Mouse (Mus musculus): ENCODE measurements around the gene Micu1. TPM values are rescaled to one million over a fixed set of nuclear protein-coding genes. Genes with fewer than 3 reads are reported as not detected.

Gene Micu1
- total RNA-seq, 2 experiments from 2014 or later: 62.4 to 70.4 TPM

DNA sequence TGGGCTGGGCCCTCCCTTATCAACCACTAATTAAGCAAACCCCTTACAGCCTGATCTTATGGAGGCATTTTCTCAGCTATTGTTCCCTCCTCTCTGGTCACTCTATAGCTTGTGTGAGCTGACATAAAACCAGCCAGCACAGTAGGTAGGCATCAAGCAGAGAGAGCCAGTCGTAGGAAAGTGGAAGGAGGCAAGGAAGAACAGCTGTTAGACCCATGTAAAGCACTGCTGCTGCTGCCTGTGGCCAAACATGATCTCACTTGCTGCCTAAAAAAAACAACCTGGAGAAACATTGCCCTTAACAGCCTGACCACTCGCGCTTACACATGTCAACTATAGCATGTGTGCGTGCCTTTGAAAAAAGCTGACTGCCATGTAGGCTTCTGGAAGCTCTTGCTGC is 19.3 kb downstream of the Micu1 start:
- no peak for DNase-seq

GRCm38 (mm10) chr10:59724634-59725033 is 22.4 kb downstream of the Micu1 start:
- no peak for DNase-seq

DNA sequence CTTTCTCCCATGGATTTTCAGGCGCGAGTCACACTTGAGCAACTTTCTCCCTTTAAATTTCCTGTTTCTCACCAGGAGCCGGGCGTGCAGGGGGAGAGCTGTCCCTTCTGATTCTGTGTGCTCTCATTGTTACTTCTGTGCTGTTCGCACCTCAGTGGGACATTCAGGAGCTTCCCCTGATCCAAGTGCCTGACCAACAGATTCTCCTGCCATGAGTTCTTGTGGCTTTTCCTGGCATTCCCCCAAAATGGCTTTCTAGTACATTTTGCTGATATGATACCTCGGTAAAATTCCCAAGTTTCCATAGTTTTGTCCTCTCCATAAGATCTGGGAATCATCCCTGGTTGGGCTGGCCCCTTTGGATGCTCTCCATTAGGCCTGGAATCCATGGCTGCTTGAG is 25.0 kb downstream of the Micu1 start:
- DNase-seq: no peak

DNA sequence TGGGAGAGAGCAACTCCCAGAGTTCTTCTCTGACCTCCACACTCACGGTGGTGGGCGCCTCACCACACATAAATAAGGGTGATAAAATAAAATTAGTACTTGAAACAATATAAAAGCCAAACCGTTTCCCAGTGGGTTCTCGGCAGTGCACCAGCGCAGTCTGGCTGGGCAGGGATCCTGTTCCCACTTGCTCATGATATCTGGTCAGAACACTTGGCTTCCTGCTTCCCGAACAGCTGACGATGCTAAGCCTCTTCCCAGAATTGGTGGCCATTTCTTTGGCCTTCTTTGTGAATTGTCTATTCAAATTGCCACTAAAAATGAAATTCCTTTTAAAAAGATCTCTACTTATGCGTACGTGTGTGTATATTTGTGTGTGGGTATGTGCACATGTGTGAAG is 27.0 kb downstream of the Micu1 start:
- no peak for DNase-seq

GRCm38 (mm10) chr10:59729842-59730241 is 27.6 kb downstream of the Micu1 start:
- no peak for DNase-seq

GRCm38 (mm10) chr10:59736027-59736598 is 33.8 kb downstream of the Micu1 start:
- no peak for DNase-seq

DNA sequence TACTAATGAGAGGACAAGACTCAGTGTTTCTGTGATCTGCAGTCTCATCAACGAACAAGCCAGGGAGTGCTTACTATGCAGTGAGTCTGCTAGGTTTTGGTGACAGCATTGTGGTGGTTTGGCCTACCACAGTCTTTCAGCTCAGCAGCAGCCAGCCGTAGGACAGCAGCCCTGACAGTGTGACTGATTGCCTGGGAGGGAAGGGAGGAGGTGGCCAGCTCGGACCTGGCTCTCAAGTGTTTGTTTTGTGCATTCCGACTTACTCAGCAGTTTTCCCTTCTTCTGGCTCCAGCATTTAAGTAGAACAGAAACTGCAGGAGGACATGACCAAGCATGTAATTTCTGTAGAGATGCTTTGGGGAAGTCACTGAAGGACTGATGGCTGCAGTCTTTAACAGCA is 39.2 kb downstream of the Micu1 start:
- DNase-seq: peak; percentile 39 to 47

- DNase-seq: no peak
Observed at GRCm38 (mm10) chr10:59743397-59743796, 41.1 kb downstream of the Micu1 start.

DNA sequence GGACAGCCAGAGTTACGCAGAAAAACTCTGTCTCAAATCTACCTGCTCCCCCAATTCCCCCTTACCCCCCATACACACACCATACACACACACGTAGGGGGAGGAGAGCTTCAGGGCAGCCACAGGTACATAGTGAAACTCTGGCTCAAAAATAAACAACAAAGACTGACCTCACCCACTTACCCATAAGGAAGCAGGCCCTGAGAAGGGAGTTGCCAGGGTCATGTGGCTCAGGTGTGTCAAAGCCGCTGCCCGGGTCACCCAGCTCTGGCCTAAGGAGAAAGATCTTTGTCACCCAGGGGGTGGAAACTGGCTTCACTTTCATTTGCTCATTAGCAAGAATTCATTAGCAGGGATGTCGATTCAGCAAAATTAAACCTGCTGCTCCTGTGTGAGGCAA is 41.7 kb downstream of the Micu1 start:
- no peak for DNase-seq

- DNase-seq: peak in 1 of 2 experiments; percentile 15
Observed at GRCm38 (mm10) chr10:59747334-59747733, 45.1 kb downstream of the Micu1 start.

DNA sequence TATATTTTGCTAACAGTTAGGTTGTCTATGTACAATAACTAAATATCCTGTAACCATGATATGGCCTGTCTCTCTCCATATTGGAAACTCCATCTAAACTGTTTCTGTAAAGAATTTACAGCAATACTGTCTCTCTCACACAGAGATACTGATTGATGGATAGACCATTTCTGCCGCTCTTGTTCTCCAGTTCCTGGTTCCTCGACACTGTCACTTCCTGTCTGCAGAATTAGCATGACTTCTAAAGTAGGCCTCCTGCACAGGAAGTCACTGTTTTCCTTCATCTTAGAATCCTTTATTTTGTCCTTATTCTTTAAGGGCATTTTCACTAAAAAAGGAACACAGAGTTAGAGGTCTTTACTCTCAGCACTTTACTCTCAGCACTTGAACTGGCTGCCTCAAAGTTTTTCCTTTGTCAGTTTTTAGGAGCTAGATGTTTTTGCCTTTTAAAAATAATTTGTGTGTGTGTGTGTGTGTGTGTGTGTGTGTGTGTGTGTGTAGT is 46.5 kb downstream of the Micu1 start:
- no peak for DNase-seq

GRCm38 (mm10) chr10:59753538-59754069 is 51.3 kb downstream of the Micu1 start:
- no peak for DNase-seq

DNA sequence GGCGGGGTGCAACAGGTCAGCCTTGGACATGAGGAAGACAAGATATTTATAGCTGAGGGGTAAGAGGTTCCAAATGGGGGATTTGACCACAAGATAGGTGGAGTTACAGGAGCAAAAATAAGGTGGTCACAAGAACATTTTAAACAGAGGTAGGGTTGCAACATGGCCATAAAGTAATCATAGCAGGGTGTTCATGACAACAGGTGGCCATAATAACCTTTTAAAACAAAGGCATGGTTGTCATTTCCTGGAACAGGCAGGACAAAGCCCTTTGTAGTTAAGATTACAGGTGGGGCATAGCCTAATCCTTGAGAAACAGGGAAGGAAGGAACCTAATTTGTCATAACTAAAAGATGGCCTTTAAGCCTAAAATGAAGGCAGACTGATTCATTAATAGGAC is 51.8 kb downstream of the Micu1 start:
- DNase-seq: no peak

GRCm38 (mm10) chr10:59754901-59755300 is 52.6 kb downstream of the Micu1 start:
- no peak for DNase-seq

DNA sequence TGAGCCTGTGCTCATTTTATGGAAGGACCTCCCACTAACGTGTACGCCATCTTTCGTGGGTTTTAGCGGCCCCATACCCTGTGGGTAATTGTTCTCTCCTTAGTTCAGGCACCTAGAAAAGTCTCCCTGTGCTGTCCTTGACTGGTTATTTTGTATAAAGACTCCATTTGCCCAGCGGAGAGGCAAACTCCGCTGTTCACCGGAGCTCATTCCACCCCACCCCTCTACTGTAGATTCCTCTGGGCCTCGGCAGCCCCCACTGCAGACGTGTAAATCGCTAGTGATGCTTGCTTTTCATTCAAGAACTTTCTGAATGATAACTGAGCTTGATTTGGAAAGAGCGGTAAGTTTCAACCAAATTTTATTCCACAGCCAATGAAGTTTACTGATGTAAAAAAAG is 53.4 kb downstream of the Micu1 start:
- no peak for DNase-seq

DNA sequence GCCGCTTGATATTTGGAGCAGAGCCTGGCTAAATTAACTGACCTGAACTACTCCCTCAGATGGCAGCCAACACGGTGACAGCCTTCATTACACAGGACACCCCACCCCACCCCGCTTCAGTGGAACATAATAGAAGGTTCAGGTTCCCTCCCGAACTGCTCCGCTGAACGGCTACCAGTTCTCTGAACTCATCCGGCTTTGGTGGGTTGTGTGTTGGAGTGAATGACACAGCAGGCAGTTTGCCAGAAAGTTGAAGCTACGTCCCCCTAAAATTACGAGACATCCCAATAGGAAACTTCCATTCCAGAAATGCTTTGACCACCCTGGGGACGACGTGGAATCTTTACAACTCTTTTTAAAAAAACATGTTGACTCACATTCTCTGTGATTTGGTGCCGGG is 53.8 kb downstream of the Micu1 start:
- no peak for DNase-seq

DNA sequence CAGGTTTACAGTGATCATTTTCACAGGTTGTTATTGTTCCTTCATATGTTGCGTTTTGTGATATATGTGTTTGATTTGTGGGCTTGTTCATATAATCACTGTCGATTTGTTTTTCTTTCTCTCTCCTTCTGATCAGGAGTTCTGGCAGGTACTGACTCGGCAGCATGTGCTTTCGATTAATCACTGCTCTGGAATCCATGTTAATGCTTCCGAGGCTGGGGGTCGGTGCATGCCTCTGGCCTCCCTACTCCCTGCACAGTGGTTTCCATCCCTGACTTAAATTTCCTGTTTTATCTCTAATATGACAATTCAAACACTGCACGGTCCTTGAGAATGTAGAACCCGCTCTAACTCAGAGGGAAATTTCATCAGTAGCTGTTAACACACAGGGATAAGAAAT is 54.3 kb downstream of the Micu1 start:
- no peak for DNase-seq

DNA sequence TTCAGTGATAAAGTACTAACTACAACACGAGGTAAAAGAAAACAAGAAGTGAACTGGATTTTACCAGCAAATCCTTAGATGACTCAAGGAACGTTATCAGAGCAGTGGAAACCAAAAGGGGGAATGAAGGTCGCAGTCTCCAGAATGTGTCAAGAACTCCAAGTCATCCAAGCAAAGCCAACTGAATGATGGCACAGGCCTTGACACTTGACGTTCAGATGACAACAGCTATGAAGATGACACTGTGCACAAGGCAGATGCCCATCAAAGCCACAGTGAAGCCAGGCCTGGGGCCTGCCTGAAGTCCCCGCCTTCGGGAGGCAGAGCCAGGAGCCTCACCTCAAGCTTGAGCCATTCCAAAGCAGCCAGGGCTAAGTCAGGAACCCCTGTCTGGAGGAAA is 62.5 kb downstream of the Micu1 start:
- peak in 1 of 2 experiments; percentile 31 for DNase-seq

DNA sequence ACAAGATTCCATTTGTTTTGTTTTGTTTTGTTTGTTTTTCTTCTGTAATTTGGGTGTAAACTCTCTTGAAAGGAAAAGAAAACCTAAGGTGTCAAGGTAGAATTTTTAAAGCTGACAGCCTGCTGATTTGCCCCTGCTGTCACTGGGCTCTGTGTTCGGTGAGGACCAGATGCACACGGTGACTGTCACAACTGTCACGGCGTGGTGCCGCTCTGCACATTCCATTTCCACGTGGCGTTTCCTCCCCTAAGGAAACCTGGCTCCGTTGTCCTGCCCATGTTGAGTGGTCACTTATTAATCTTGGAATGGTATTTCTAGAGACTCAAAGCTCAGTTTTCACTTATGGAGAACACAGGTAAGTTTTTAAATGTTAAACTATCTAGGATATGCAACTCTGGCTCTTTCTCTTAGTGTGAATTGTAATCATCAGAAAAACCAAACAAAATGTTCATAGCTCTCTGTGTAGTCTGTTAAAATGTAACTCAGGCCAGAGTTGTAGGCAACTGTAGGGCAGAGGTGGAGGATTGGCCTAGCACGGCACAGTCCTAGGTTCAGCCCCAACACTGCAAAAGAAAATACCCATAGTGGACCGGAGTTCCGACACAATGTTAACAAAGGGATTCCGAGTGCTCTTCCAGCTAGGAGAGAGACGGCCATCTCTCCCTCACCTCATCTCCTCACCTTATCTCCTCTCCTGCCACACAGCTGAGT is 66.2 kb downstream of the Micu1 start:
- no peak for DNase-seq

GRCm38 (mm10) chr10:59771375-59772048 is 69.2 kb downstream of the Micu1 start:
- no peak for DNase-seq

DNA sequence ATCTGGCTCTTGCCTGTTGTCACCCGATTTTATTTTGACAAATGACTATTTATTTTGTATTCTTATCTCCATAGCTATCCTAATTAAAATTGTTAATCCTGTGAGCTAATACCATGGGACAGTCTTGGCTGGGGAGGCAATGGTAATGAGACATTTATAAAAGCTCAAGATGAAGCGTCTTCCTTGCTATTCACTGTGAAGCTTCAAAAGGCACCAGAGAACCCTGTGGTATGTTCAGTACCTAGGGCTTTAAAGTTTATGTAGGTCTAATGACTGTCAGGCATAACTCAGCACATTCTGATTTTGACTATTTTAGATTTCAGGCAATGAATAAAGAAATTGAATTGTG is 69.7 kb downstream of the Micu1 start:
- DNase-seq: no peak

DNA sequence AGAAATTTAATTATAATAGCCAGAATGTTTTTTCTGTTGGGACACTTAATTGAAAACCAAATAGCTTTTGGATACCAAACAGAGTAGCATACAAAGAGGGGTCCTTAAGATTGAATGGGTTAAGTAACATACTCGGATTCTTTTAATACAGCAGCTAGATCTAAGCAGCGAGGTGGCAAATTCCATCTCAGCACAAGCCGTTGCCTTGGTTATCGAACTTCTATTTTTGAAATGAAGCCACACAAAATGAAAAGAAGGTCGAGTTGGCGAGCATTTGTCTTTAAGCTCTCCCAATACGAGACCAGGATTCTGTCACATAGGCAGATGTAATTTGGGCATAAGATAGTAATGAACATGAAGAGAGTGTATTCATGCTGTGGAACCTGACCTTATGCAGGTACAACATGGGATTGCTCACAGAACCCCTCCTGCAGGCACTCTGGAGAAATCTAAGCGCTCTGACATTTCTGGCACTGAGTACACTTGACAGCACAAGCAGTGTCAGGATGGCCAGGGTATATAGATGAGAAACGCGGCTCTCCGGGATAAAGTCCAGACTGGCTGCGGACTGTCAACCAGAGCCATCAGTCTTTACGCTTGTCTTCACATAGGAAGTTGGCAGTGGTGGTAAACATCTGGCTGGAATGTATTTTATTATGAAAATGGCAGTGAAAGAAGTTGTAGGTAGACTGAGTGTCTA is 71.3 kb downstream of the Micu1 start:
- no peak for DNase-seq

DNA sequence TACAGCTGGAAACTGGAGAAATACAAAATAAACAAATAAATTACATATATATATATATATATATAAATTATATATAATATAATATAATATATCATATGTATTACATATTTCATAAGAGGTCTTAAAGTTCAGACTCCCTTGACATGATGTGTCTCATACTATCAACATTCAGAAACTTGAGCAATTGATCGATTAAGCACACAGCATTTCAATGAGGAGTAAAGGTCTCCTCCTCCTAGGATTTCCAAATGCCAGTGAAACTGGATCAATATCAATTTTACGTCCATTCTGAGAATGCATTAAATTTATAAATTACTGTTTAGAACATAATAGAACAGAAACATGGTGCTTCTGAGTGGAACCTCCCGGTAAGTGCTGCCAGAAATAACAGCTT is 71.9 kb downstream of the Micu1 start:
- DNase-seq: no peak
